Mouse (Mus musculus): ENCODE measurements at regions not wholly inside any gene's neighbourhood (a gene's known extent, or its start where the extent isn't known, plus 50 kb on each side); places are given as distances from the start of the nearest gene placed in this dataset.

DNA sequence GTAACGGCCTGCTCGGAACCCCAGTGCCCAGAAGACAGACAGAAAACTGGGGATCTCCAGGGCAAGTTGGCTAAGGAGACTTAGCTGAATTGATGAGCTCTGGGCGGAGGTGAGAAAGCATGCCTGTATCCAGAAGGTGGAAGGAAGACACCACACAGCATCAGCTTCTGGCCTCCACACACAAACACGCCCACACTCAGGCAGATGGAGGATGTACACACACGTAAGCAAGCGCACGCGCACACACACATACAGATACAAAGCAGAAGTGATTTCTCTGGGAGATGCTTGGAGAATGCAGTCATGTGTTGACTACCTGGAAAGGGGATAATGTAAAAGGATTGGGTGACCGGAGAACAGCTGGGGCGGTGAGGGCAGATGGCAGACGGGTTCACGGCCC lies 171.2 kb upstream of the Jarid2 start:
- TF ChIP-seq CTCF (IDR thresholded peaks at IDR 0.05; ENCODE audit: borderline replicate concordance, insufficient read depth, low read depth, low read length) (no peak), POLR2A (IDR thresholded peaks at IDR 0.05; ENCODE audit: borderline replicate concordance, insufficient read depth, low read length) (no peak)

Data from cerebellum, adult 2 months (tissue).